Mouse (Mus musculus): ENCODE measurements around the gene Mkrn2os.

- no peak for TF ChIP-seq CTCF (IDR thresholded peaks at IDR 0.05; ENCODE audit: extremely low read depth, insufficient read length, insufficient replicate concordance, low read depth, low read length)
- no peak for TF ChIP-seq POLR2A (IDR thresholded peaks at IDR 0.05; ENCODE audit: low read depth, low read length)
Observed at GRCm38 (mm10) chr6:115558176-115558575, 34.2 kb downstream of the Mkrn2os start.

Measured in small intestine, adult 2 months (tissue).